Mouse (Mus musculus): Measurements from ENCODE around the gene Il6ra.

- TF ChIP-seq POLR2A (IDR thresholded peaks at IDR 0.05; ENCODE audit: low read depth, low read length) (no peak), CTCF (IDR thresholded peaks at IDR 0.05; ENCODE audit: borderline replicate concordance, insufficient read depth, low read length) (no peak)
Measured at GRCm38 (mm10) chr3:89959435-89959834, 46.4 kb upstream of the Il6ra start.
